Mouse (Mus musculus): ENCODE results near the gene Cnbd2. TPM values are rescaled to one million over a fixed set of nuclear protein-coding genes. Genes with fewer than 3 reads are reported as not detected.

Cnbd2 gene
- 4.2 and 4.5 TPM in 2 replicates for polyA plus RNA-seq (2015; fragmentation: Nextera tagmentation; extraction: Ambion mirVana)

DNA sequence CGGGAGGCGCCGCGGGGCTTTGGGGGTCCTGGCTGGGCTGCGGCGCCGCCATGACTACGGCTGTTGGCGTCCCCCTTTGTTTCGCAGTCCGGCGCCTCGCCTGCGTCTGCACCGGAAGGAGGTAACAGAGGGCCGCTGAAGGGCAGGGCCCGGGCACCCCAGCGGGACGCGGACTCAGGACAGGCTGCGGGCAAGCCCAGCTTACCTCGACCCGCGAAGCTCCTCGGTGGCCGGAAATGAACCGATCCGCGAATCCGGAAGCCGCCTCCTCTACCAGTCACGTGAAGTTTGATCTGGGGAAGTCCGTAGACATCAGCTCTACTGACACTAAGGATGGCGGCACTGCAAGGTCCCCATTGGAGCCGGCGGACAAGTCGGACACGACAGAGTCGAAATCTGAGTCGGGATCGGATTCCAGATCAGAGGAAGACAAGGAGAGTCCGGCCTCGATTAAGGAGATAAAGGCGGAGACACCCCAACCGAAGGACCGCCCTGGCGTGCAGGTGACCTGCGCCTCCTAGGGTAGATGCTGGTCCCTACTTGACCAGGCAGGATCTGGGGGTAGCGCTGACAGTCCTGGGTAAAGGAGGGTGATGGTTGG lies at the start of gene Cnbd2, which contains the start of gene Scand1:
Cnbd2 (plus strand) TSS at position 3 of the 601 bp plus-strand sequence.
Scand1 (minus strand) TSS at position 408 of the 601 bp plus-strand sequence.
- Histone ChIP-seq H3K27me3 (replicated peaks; ENCODE audit: control insufficient read depth, insufficient read depth, low read length) (no peaks in the 10 kb centered on the region), H3K4me2 (ENCODE audit: low read depth, low read length) (peak within 1 kb of the TSS; percentile 76), H3K9ac (ENCODE audit: low read depth, low read length) (peak within 1 kb of the TSS; percentile 90), H3K36me3 (ENCODE audit: control insufficient read depth, insufficient read depth, low read length) (peaks cover 3% of the 10 kb centered on the region; the same call in 1 of the 2 replicates), H3K4me3 (ENCODE audit: low read length) (peak within 1 kb of the TSS; percentile 95), H3K27ac (ENCODE audit: low read length) (peak within 1 kb of the TSS; percentile 99), H3K9me3 (ENCODE audit: control insufficient read depth, low read length) (no peaks in the 10 kb centered on the region), H3K4me1 (ENCODE audit: control insufficient read depth, insufficient read depth, low read length) (0 out of 2 replicates have a peak, but pooled peaks cover 5% of the 10 kb centered on the region)
- WGBS: under 1% methylated on average over 48 of the region's 49 CpGs
- ATAC-seq: peak; percentile 94

DNA sequence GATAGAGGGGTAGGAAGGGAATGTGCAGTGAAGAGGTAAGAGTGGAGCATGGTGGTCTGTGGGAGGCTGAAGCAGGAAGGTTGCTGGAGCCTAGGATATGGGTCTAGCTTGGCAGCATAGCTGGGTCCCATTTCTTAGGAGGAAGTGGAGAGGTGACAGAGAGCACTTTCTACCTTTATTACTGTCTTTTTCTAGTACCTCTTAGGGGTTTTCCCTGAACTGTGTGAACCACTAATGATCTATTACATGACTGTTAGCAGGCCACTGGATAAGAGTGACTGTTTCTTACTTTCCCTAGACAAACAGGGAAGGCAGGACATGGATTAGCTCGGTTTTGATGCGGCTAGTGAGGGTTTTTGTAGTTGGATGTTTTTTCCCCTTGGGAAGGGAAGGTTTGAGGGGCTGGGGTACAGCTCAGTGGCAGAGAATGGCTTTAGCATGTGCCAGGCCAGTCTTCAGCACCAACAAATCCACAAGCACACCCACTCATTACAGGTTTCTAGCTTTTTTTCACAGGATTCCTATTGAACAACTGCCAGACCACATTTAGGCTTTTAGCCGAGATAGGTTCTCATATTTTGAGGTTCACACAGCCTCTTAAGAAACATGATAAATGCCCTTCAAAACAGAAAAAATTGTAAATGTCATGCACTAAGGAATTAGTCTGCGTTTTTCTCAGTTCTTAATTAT lies 48.8 kb upstream of the Cnbd2 start:
- 83% methylated on average over 4 of the region's 4 CpGs for WGBS
- no peak overlapping the region for H3K27ac ChIP-seq (ENCODE audit: low read length)
- no peaks in the 10 kb centered on the region for H3K4me1 ChIP-seq (ENCODE audit: control insufficient read depth, insufficient read depth, low read length)
- H3K9me3 ChIP-seq (ENCODE audit: control insufficient read depth, low read length): no peaks in the 10 kb centered on the region
- H3K9ac ChIP-seq (ENCODE audit: low read depth, low read length): no peak overlapping the region
- no peak overlapping the region for H3K4me3 ChIP-seq (ENCODE audit: low read length)
- no peaks in the 10 kb centered on the region for H3K36me3 ChIP-seq (ENCODE audit: control insufficient read depth, insufficient read depth, low read length)
- no peak for ATAC-seq
- no peak overlapping the region for H3K4me2 ChIP-seq (ENCODE audit: low read depth, low read length)
- no peaks in the 10 kb centered on the region for H3K27me3 ChIP-seq (replicated peaks; ENCODE audit: control insufficient read depth, insufficient read depth, low read length)

DNA sequence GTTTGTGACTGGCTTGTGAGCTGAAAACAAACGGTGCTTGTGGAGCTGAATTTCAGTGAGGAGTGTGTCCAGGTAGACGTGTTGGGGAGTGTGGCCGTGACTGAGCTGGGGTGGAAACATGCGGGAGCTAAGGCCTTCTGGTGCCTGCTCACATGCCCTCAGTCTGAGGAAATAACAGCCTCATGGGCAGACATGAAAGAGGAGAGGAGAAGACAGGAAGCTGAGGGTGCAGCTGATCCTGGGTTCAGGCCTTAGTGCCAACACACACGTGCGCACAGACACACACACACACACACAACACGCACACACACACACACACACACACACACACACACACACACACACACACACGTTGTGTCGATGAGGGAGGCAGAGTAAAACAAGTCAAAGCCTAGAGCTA lies 44.5 kb upstream of the Cnbd2 start:
- Histone ChIP-seq H3K27me3 (replicated peaks; ENCODE audit: control insufficient read depth, insufficient read depth, low read length) (no peaks in the 10 kb centered on the region), H3K4me3 (ENCODE audit: low read length) (no peak overlapping the region), H3K4me2 (ENCODE audit: low read depth, low read length) (no peak overlapping the region), H3K9me3 (ENCODE audit: control insufficient read depth, low read length) (no peaks in the 10 kb centered on the region), H3K4me1 (ENCODE audit: control insufficient read depth, insufficient read depth, low read length) (no peaks in the 10 kb centered on the region), H3K9ac (ENCODE audit: low read depth, low read length) (no peak overlapping the region), H3K36me3 (ENCODE audit: control insufficient read depth, insufficient read depth, low read length) (0 out of 2 replicates have a peak, but pooled peaks cover 4% of the 10 kb centered on the region), H3K27ac (ENCODE audit: low read length) (no peak overlapping the region)
- 95% methylated on average over 9 of the region's 9 CpGs for WGBS
- no peak for ATAC-seq

DNA sequence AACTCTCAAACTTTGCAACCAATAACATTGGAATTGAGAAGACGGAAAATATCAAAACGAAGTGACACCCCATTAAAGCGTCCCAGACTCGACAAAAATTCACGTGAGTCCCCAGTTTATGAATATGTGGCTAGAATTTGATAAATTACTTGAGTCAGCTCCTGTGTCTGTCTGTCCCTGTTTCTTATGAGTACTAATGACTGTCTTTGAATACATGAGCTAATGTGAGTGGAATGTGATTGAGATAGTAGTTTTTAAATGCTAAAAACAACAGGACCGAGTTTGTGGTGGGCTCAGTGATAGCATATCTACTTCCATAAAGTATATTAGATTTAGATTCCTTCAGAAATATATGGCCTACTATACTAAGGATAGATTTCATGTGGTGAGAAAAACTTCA lies 39.5 kb upstream of the Cnbd2 start:
- no peak for ATAC-seq
- Histone ChIP-seq H3K4me2 (ENCODE audit: low read depth, low read length) (no peak overlapping the region), H3K4me1 (ENCODE audit: control insufficient read depth, insufficient read depth, low read length) (no peaks in the 10 kb centered on the region), H3K27me3 (replicated peaks; ENCODE audit: control insufficient read depth, insufficient read depth, low read length) (no peaks in the 10 kb centered on the region), H3K9ac (ENCODE audit: low read depth, low read length) (no peak overlapping the region), H3K4me3 (ENCODE audit: low read length) (no peak overlapping the region), H3K36me3 (ENCODE audit: control insufficient read depth, insufficient read depth, low read length) (peaks cover 11% of the 10 kb centered on the region; the same call in 1 of the 2 replicates), H3K27ac (ENCODE audit: low read length) (no peak overlapping the region), H3K9me3 (ENCODE audit: control insufficient read depth, low read length) (no peaks in the 10 kb centered on the region)
- 91% methylated on average over 6 of the region's 6 CpGs for WGBS

DNA sequence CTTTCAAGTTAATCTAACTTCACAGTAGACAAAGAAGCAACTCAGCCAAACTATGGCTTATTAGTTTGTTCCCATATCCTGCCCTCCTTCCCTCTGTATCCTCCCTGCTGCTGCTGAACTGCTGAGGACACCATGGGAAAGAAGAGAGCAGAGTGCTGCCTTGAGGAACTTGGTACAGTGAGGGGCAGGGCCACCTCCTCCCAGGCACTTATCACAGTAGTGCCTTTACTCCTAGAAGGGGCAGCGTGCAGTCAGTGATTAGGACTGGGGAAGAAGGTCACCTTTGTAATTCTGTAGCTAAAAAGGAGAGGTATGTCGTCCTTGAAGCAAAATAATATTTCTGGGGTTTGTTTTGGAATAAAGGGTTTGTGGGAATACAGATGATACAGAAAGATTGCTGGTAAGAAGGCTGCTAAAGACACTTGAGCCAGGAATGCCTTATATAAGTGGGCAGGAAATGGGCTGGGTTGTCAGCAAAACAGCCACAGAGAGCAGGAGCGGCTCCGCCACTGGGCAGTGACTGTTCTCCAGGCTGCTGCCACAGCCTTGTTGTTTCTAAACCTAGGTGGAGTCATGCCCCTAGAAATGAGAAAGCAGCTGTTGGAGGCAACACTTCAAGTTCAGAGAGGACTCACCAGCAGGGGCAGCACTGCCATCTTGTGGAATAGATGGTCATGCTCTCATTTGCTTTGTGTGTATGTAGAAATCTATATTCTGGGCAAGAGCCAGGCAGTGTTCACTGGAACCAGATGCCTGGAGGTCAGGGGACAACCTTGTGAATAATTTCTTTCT lies 33.7 kb upstream of the Cnbd2 start:
- Histone ChIP-seq H3K9ac (ENCODE audit: low read depth, low read length) (no peak overlapping the region), H3K4me2 (ENCODE audit: low read depth, low read length) (no peak overlapping the region), H3K4me3 (ENCODE audit: low read length) (no peak overlapping the region), H3K9me3 (ENCODE audit: control insufficient read depth, low read length) (no peaks in the 10 kb centered on the region), H3K36me3 (ENCODE audit: control insufficient read depth, insufficient read depth, low read length) (peaks cover 7% of the 10 kb centered on the region), H3K27me3 (replicated peaks; ENCODE audit: control insufficient read depth, insufficient read depth, low read length) (no peaks in the 10 kb centered on the region), H3K27ac (ENCODE audit: low read length) (no peak overlapping the region), H3K4me1 (ENCODE audit: control insufficient read depth, insufficient read depth, low read length) (0 out of 2 replicates have a peak, but pooled peaks cover 2% of the 10 kb centered on the region)
- ATAC-seq: peak; percentile 76
- WGBS: 44% methylated on average over 4 of the region's 4 CpGs

DNA sequence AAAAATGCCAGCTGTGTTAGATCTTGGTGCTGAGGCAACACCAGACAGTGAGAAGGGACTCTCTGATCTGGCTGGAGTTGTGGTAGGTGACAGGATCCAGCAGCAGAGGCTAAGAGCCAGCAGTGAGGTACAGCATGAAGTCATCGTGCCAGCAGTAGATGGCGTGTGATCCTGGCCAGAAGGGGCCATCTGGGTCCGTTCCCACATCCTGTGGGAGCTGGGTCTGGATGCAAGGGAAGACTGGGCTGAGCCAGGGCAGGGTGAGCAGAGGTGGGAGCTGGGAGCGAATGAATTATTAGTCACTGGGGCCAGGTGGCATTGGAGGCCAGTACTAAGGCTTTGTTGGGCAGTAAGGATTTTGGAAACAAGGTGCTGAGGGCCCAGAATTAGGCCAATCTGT lies 30.9 kb upstream of the Cnbd2 start:
- Histone ChIP-seq H3K27me3 (replicated peaks; ENCODE audit: control insufficient read depth, insufficient read depth, low read length) (no peaks in the 10 kb centered on the region), H3K4me1 (ENCODE audit: control insufficient read depth, insufficient read depth, low read length) (0 out of 2 replicates have a peak, but pooled peaks cover 2% of the 10 kb centered on the region), H3K9me3 (ENCODE audit: control insufficient read depth, low read length) (no peaks in the 10 kb centered on the region), H3K27ac (ENCODE audit: low read length) (no peak overlapping the region), H3K9ac (ENCODE audit: low read depth, low read length) (no peak overlapping the region), H3K4me2 (ENCODE audit: low read depth, low read length) (no peak overlapping the region), H3K36me3 (ENCODE audit: control insufficient read depth, insufficient read depth, low read length) (peaks cover 4% of the 10 kb centered on the region; the same call in 1 of the 2 replicates), H3K4me3 (ENCODE audit: low read length) (no peak overlapping the region)
- 68% methylated on average over 4 of the region's 4 CpGs for WGBS
- peak; percentile 70 for ATAC-seq

DNA sequence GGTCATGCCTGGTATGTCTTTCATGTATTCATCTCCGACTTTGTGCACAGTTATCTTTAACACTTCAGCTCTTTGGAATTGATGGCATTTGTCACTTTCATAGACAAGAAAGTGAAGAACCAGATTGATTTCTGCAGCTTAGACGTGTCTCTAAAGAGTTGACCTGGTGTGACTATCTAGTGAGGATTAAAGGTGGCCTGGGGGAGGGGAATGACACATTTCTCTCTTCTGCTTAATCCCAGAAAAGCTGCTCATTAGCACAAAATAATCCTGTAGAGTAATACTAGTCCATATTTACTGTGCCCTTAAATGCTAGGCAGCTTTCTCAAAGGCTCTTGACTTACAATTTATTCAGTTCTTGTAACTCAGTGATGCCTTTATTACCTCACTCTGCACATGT lies 26.9 kb upstream of the Cnbd2 start:
- Histone ChIP-seq H3K36me3 (ENCODE audit: control insufficient read depth, insufficient read depth, low read length) (peaks cover 4% of the 10 kb centered on the region; the same call in 1 of the 2 replicates), H3K4me1 (ENCODE audit: control insufficient read depth, insufficient read depth, low read length) (no peaks in the 10 kb centered on the region), H3K4me3 (ENCODE audit: low read length) (no peak overlapping the region), H3K9me3 (ENCODE audit: control insufficient read depth, low read length) (no peaks in the 10 kb centered on the region), H3K9ac (ENCODE audit: low read depth, low read length) (no peak overlapping the region), H3K27ac (ENCODE audit: low read length) (no peak overlapping the region), H3K4me2 (ENCODE audit: low read depth, low read length) (no peak overlapping the region), H3K27me3 (replicated peaks; ENCODE audit: control insufficient read depth, insufficient read depth, low read length) (no peaks in the 10 kb centered on the region)
- ATAC-seq: no peak
- WGBS: 81% methylated on average over 2 of the region's 2 CpGs

DNA sequence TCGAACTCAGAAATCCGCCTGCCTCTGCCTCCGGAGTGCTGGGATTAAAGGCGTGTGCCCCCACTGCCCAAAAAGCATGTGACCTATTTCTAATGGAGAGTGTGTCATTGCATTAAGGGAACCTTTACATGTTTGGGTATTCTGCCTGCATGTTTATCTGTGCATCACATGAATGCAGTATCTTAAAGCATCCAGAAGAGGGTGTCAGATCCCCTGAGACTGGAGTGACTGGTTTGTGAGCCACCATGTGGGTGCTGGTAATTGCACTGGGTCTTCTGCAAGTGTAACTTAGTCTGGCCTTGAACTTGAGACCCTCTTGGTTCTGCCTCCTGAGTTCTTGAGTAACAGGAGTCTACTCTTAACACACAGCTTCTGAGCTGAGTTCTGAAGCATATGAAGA lies 25.4 kb upstream of the Cnbd2 start:
- no peak for ATAC-seq
- Histone ChIP-seq H3K4me1 (ENCODE audit: control insufficient read depth, insufficient read depth, low read length) (no peaks in the 10 kb centered on the region), H3K9ac (ENCODE audit: low read depth, low read length) (no peak overlapping the region), H3K27ac (ENCODE audit: low read length) (no peak overlapping the region), H3K9me3 (ENCODE audit: control insufficient read depth, low read length) (no peaks in the 10 kb centered on the region), H3K27me3 (replicated peaks; ENCODE audit: control insufficient read depth, insufficient read depth, low read length) (no peaks in the 10 kb centered on the region), H3K4me2 (ENCODE audit: low read depth, low read length) (no peak overlapping the region), H3K4me3 (ENCODE audit: low read length) (no peak overlapping the region), H3K36me3 (ENCODE audit: control insufficient read depth, insufficient read depth, low read length) (peaks cover 7% of the 10 kb centered on the region; the same call in 1 of the 2 replicates)
- 94% methylated on average over 4 of the region's 4 CpGs for WGBS

DNA sequence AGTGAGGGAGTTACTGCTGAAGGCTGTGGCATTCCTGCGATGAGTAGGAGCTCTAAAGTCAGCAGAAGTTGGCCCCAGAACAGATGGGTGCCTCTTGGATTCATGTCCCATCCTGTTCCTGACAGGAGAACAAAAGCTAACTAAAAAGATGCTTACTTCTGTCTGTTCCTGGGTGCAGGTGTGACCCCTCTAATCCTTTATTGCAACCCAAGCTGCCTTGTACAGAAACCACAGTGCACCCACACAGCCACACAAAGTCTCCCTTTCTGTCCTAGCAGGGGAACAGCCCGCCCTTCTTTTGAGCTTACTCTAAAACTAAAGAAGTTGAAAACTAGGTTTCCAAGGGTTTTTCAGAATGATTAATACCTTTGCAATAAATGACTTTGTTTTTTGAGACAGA lies 23.9 kb upstream of the Cnbd2 start:
- 91% methylated on average over 2 of the region's 2 CpGs for WGBS
- H3K9me3 ChIP-seq (ENCODE audit: control insufficient read depth, low read length): no peaks in the 10 kb centered on the region
- H3K4me3 ChIP-seq (ENCODE audit: low read length): no peak overlapping the region
- peaks cover 7% of the 10 kb centered on the region; the same call in 1 of the 2 replicates for H3K36me3 ChIP-seq (ENCODE audit: control insufficient read depth, insufficient read depth, low read length)
- H3K4me2 ChIP-seq (ENCODE audit: low read depth, low read length): no peak overlapping the region
- H3K9ac ChIP-seq (ENCODE audit: low read depth, low read length): no peak overlapping the region
- no peak overlapping the region for H3K27ac ChIP-seq (ENCODE audit: low read length)
- no peaks in the 10 kb centered on the region for H3K4me1 ChIP-seq (ENCODE audit: control insufficient read depth, insufficient read depth, low read length)
- H3K27me3 ChIP-seq (replicated peaks; ENCODE audit: control insufficient read depth, insufficient read depth, low read length): no peaks in the 10 kb centered on the region
- no peak for ATAC-seq
